Mouse (Mus musculus) CH12.LX (cell line): Measurements from ENCODE around the gene Krt39. TPM values are rescaled to one million over a fixed set of nuclear protein-coding genes. Genes with fewer than 3 reads are reported as not detected.
A peak's percentile ranks its signal among the peaks of the same experiment; 100 is the strongest.

ENCODE experiments used
- DNase-seq: peaks from one replicate; pipeline ENCODE4 v3.0.0-alpha.2; 2013; ENCODE audit errors: extremely low read depth
- H3K27ac ChIP-seq: 2 replicates; pipeline ENCODE4 v1.5.1; 2012; ENCODE audit warnings: low read depth, mild to moderate bottlenecking, control low read depth, moderate library complexity; ENCODE audit not compliant: insufficient read depth
- H3K27me3 ChIP-seq: replicated peaks from 2 replicates; pipeline ENCODE3; 2012; ENCODE audit warnings: inconsistent platforms
- H3K36me3 ChIP-seq, 2 experiments: replicated peaks in 1 of 2; 2 replicates each; pipeline versions ENCODE3 to v1.6.1; 2012; ENCODE audit warnings: inconsistent platforms in 1 of 2, low read length in 1 of 2, mild to moderate bottlenecking in 1 of 2, mixed read lengths in 1 of 2, moderate library complexity in 1 of 2; ENCODE audit not compliant: control insufficient read depth in 1 of 2, insufficient read depth in 1 of 2
- H3K4me1 ChIP-seq, 2 experiments: 2 replicates each; pipeline ENCODE4 v1.6.1; 2012; ENCODE audit warnings: inconsistent platforms in 1 of 2, moderate library complexity in 1 of 2; ENCODE audit not compliant: insufficient read depth in 2 of 2, control insufficient read depth in 1 of 2
- H3K4me2 ChIP-seq: 2 replicates; pipeline ENCODE4 v1.6.1; 2012; ENCODE audit warnings: low read depth, mild to moderate bottlenecking, control low read depth; ENCODE audit not compliant: poor library complexity, insufficient read depth, severe bottlenecking
- H3K4me3 ChIP-seq, 3 experiments: fragments of 150-350 bp in 1 of 3; sonication (generic) in 1 of 3; replicated peaks in 1 of 3; 2 replicates each; pipeline versions ENCODE3 to v1.5.1; 2011 to 2012; ENCODE audit warnings: low read depth in 2 of 3, low read length in 2 of 3, mild to moderate bottlenecking in 2 of 3, moderate library complexity in 2 of 3, control low read depth in 1 of 3, improper control_type of control experiment in 1 of 3, inconsistent platforms in 1 of 3, mixed read lengths in 1 of 3; ENCODE audit not compliant: poor library complexity in 1 of 3
- H3K79me2 ChIP-seq: replicated peaks from 2 replicates; pipeline ENCODE4 v1.6.1; 2012; ENCODE audit warnings: mild to moderate bottlenecking, moderate library complexity; ENCODE audit not compliant: control insufficient read depth, poor library complexity, insufficient read depth, severe bottlenecking; ENCODE audit errors: extremely low read depth
- H3K9ac ChIP-seq: 2 replicates; pipeline ENCODE4 v1.6.1; 2012; ENCODE audit warnings: low read depth, mild to moderate bottlenecking, control low read depth, moderate library complexity; ENCODE audit not compliant: insufficient read depth
- H3K9me3 ChIP-seq: replicated peaks from 2 replicates; pipeline ENCODE3; 2012; ENCODE audit warnings: low read length, inconsistent platforms, mixed read lengths
- E2F4 ChIP-seq: IDR thresholded peaks from 2 replicates; pipeline ENCODE4 v1.6.1; 2011; ENCODE audit warnings: low read depth, low read length, improper control_type of control experiment; ENCODE audit not compliant: insufficient replicate concordance
- EP300 ChIP-seq: IDR thresholded peaks from 2 replicates; pipeline ENCODE4 v1.6.1; 2011; ENCODE audit warnings: low read length, improper control_type of control experiment
- GABPA ChIP-seq: IDR thresholded peaks from 2 replicates; pipeline ENCODE4 v1.6.1; 2012; ENCODE audit warnings: low read depth, low read length, improper control_type of control experiment, inconsistent platforms; ENCODE audit not compliant: insufficient replicate concordance
- IRF4 ChIP-seq: IDR thresholded peaks from 2 replicates; pipeline ENCODE4 v1.6.1; 2014; ENCODE audit warnings: low read depth, mild to moderate bottlenecking, inconsistent platforms, low read length, improper control_type of control experiment
- JUN ChIP-seq: IDR thresholded peaks from 2 replicates; pipeline ENCODE4 v1.6.1; 2011; ENCODE audit warnings: low read depth, mild to moderate bottlenecking, low read length, improper control_type of control experiment, moderate library complexity; ENCODE audit not compliant: insufficient read depth
- JUND ChIP-seq: conservative IDR thresholded peaks from 2 replicates; pipeline ENCODE4 v1.6.1; 2011; ENCODE audit warnings: low read depth, low read length, improper control_type of control experiment
- MAZ ChIP-seq: IDR thresholded peaks from 2 replicates; pipeline ENCODE4 v1.6.1; 2012; ENCODE audit warnings: low read depth, mild to moderate bottlenecking, inconsistent platforms, low read length, improper control_type of control experiment, moderate library complexity
- MEF2A ChIP-seq: IDR thresholded peaks from 2 replicates; pipeline ENCODE4 v1.6.1; 2014; ENCODE audit warnings: low read depth, mild to moderate bottlenecking, inconsistent platforms, low read length, improper control_type of control experiment, borderline replicate concordance
- NELFE ChIP-seq: IDR thresholded peaks from 2 replicates; pipeline ENCODE4 v1.6.1; 2011; ENCODE audit warnings: low read depth, low read length, improper control_type of control experiment
- NRF1 ChIP-seq: IDR thresholded peaks from 2 replicates; pipeline ENCODE4 v1.6.1; 2014; ENCODE audit warnings: low read depth, mild to moderate bottlenecking, inconsistent platforms, low read length, improper control_type of control experiment, moderate library complexity
- PAX5 ChIP-seq: IDR thresholded peaks from 2 replicates; pipeline ENCODE4 v1.6.1; 2012; ENCODE audit warnings: low read length, inconsistent platforms, mixed read lengths
- RAD21 ChIP-seq: IDR thresholded peaks from 2 replicates; pipeline ENCODE4 v1.6.1; 2011; ENCODE audit warnings: low read depth, mild to moderate bottlenecking, low read length, improper control_type of control experiment, moderate library complexity
- SMC3 ChIP-seq: IDR thresholded peaks from 2 replicates; pipeline ENCODE4 v1.6.1; 2011; ENCODE audit warnings: low read depth, low read length, improper control_type of control experiment
- TBP ChIP-seq: conservative IDR thresholded peaks from 2 replicates; pipeline ENCODE4 v1.6.1; 2011; ENCODE audit warnings: low read depth, low read length, improper control_type of control experiment
- TCF12 ChIP-seq: IDR thresholded peaks from 2 replicates; pipeline ENCODE4 v1.6.1; 2014; ENCODE audit warnings: low read depth, mild to moderate bottlenecking, inconsistent platforms, low read length, improper control_type of control experiment
- USF1 ChIP-seq: IDR thresholded peaks from 2 replicates; pipeline ENCODE4 v1.6.1; 2014; ENCODE audit warnings: low read depth, mild to moderate bottlenecking, inconsistent platforms, low read length, improper control_type of control experiment
- USF2 ChIP-seq: conservative IDR thresholded peaks from 2 replicates; pipeline ENCODE4 v1.6.1; 2011; ENCODE audit warnings: low read depth, low read length, improper control_type of control experiment
- ZC3H11A ChIP-seq: IDR thresholded peaks from 2 replicates; pipeline ENCODE4 v1.6.1; 2012; ENCODE audit warnings: low read depth, mild to moderate bottlenecking, inconsistent platforms, low read length, improper control_type of control experiment
- ZKSCAN1 ChIP-seq: IDR thresholded peaks from 2 replicates; pipeline ENCODE4 v1.6.1; 2012; ENCODE audit warnings: low read depth, inconsistent platforms, low read length, improper control_type of control experiment, borderline replicate concordance
- dilution Hi-C: fragments of 300-500 bp; cut with MboI; formaldehyde crosslinking; loops from 2 replicates; pipeline ENCODE4 v1.14.3; 2020; ENCODE audit warnings: low sequenced_read_pairs; ENCODE audit not compliant: extremely low pct_unique_long_range_greater_than_20kb, extremely low pct_ligation_motif_present
- in situ Hi-C: fragments of 300-500 bp; cut with MboI; formaldehyde crosslinking; loops from 3 replicates; pipeline ENCODE4 v1.14.3; 2019; ENCODE audit warnings: low sequenced_read_pairs, low pct_ligation_motif_present, low pct_unique_long_range_greater_than_20kb, mixed read lengths
- polyA plus RNA-seq: library from polyadenylated mRNA; unstranded; fragments of >175 nt; gene quantifications from 2 replicates; pipeline ENCODE4 v1.2.1, GENCODE M21; 2012; ENCODE audit warnings: low read depth; ENCODE audit not compliant: insufficient read length
- total RNA-seq, 2 experiments: library from RNA; depleted of rRNA; stranded (reverse); fragments of 300-350 nt in 1 of 2; fragments of >200 nt in 1 of 2; gene quantifications; 2 replicates each; pipeline ENCODE4 v1.2.3; 2012 to 2014

Gene Krt39
- total and polyA plus RNA-seq, 3 experiments = not detected

- H3K9me3 ChIP-seq = no peaks in the 10 kb centered on the region
- dilution Hi-C loops = no loop called here
- 0 out of 2 replicates have a peak, but pooled peaks have one; percentile 13 for TF ChIP-seq EP300
- TF ChIP-seq JUND = 0 out of 2 replicates have a peak, but pooled peaks have one; percentile 26
- TF ChIP-seq TCF12 = peak; percentile 45; the same call in 1 of the 2 replicates
- TF ChIP-seq JUN = peak; percentile 70
- TF ChIP-seq MEF2A = peak; percentile 92
- TF ChIP-seq SMC3 = no peak
- peak; percentile 7; the same call in 1 of the 2 replicates for TF ChIP-seq IRF4
- TF ChIP-seq ZC3H11A = no peak
- no peak overlapping the region for H3K4me3 ChIP-seq
- H3K9ac ChIP-seq = no peak overlapping the region
- no peaks in the 10 kb centered on the region for H3K36me3 ChIP-seq
- DNase-seq = no peak
- H3K27ac ChIP-seq = no peak overlapping the region
- in situ Hi-C loops = no loop called here
- H3K79me2 ChIP-seq = no peaks in the 10 kb centered on the region
- H3K4me2 ChIP-seq = no peak overlapping the region
- H3K4me1 ChIP-seq = peaks cover 0 to 6% of the 10 kb centered on the region in 2 experiments; a peak in 2 of 4 replicates
- H3K27me3 ChIP-seq = peaks cover 55% of the 10 kb centered on the region
These were observed 35.1 kb upstream of the Krt39 start for GRCm38 (mm10) chr11:99556195-99556594.

DNA sequence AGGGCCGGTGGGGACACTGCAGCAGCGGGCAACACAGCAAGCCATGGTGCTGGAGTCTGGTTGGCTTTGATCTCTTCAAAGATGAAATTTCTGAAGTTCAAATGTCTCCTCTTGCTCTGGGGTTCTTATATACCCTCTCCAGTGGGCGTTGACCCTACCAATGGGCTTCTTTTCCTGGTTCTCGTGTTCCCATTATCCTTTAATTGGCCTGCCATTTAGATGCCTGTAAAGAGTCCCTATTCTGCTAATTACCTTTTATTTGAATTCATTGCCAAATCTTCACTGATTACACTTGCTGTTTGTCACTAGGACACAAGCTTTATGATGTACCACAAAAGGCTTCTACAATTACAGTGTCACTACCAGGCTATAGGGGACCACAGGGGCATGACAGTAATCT lies 29.6 kb upstream of the Krt39 start, which contains the start of gene Krtap3-3:
Gene Krtap3-3, minus strand, starts transcription at position 101 of the 400 bp plus-strand sequence.
- no peak within 1 kb of the TSS for H3K9ac ChIP-seq
- peaks cover 56% of the 10 kb centered on the region for H3K27me3 ChIP-seq
- DNase-seq = no peak
- H3K4me2 ChIP-seq = peak within 1 kb of the TSS; percentile 69
- no peaks in the 10 kb centered on the region for H3K79me2 ChIP-seq
- H3K9me3 ChIP-seq = no peaks in the 10 kb centered on the region
- H3K36me3 ChIP-seq = no peaks in the 10 kb centered on the region
- no peak within 1 kb of the TSS for H3K4me3 ChIP-seq
- no peaks in the 10 kb centered on the region for H3K4me1 ChIP-seq
- TF ChIP-seq SMC3 (no peak), MAZ (no peak), JUND (no peak), USF1 (no peak), GABPA (no peak), PAX5 (no peak), USF2 (no peak), EP300 (no peak), NRF1 (no peak), E2F4 (no peak), TBP (no peak), NELFE (no peak), RAD21 (no peak), ZKSCAN1 (no peak)
- H3K27ac ChIP-seq = no peak within 1 kb of the TSS
- dilution Hi-C loops (no loop called here), in situ Hi-C loops (no loop called here)
